Mouse (Mus musculus) liver, adult 2 months (tissue): ENCODE measurements around the gene Ubr2. TPM values are rescaled to one million over a fixed set of nuclear protein-coding genes. Genes with fewer than 3 reads are reported as not detected.
A peak's percentile ranks its signal among the peaks of the same experiment; 100 is the strongest.

Source experiments
- DNase-seq: peaks from one replicate; pipeline ENCODE4 v3.0.0-alpha.2; 2011; ENCODE audit warnings: low read depth, low spot score; ENCODE audit errors: extremely low read depth
- H3K27ac ChIP-seq: fragments of 200-500 bp; replicated peaks from 2 replicates; pipeline ENCODE4 v1.5.1; 2012; ENCODE audit warnings: low read depth, mild to moderate bottlenecking, control low read depth, inconsistent platforms, low read length; ENCODE audit not compliant: insufficient read depth
- H3K27me3 ChIP-seq: fragments of 200-500 bp; 2 replicates; pipeline ENCODE4 v1.6.1; 2012; ENCODE audit warnings: mild to moderate bottlenecking, moderate library complexity, low read length, inconsistent platforms; ENCODE audit not compliant: control insufficient read depth, insufficient read depth
- H3K36me3 ChIP-seq: fragments of 200-500 bp; 2 replicates; pipeline ENCODE4 v1.6.1; 2012; ENCODE audit warnings: low read length, inconsistent platforms; ENCODE audit not compliant: control insufficient read depth, insufficient read depth
- H3K4me1 ChIP-seq: fragments of 200-500 bp; 2 replicates; pipeline ENCODE4 v1.6.1; 2011; ENCODE audit warnings: low read length; ENCODE audit not compliant: control insufficient read depth, insufficient read depth
- H3K4me3 ChIP-seq: fragments of 200-500 bp; 2 replicates; pipeline ENCODE4 v1.5.1; 2011; ENCODE audit warnings: low read depth, mild to moderate bottlenecking, control low read depth, low read length, moderate library complexity; ENCODE audit not compliant: insufficient read depth
- H3K79me2 ChIP-seq: fragments of 200-500 bp; 2 replicates; pipeline ENCODE4 v1.6.1; 2012; ENCODE audit warnings: inconsistent platforms, mild to moderate bottlenecking, low read length, moderate library complexity; ENCODE audit not compliant: control insufficient read depth, insufficient read depth
- H3K9ac ChIP-seq: fragments of 200-500 bp; 2 replicates; pipeline ENCODE4 v1.6.1; 2012; ENCODE audit warnings: low read depth, mild to moderate bottlenecking, control low read depth, inconsistent platforms, low read length
- CTCF ChIP-seq: fragments of 200-500 bp; IDR thresholded peaks from 2 replicates; pipeline ENCODE4 v1.5.1; 2011; ENCODE audit warnings: low read depth, low read length, control low read depth
- POLR2A ChIP-seq: fragments of 200-500 bp; IDR thresholded peaks from 2 replicates; pipeline ENCODE4 v1.6.1; 2011; ENCODE audit warnings: low read length, control low read depth; ENCODE audit not compliant: insufficient read depth; ENCODE audit errors: extremely low read depth
- WGBS: fragments of 180-500 bp; shearing (Covaris S2); methylation state at CpG from one replicate; pipeline ENCODE4 v1.1.7; 2018; 5-methylcytosine and 5-hydroxymethylcytosine counted together
- polyA plus RNA-seq: library from polyadenylated mRNA; depleted of rRNA; stranded (reverse); fragments of >200 nt; gene quantifications from 2 replicates; pipeline ENCODE4 v1.2.3, GENCODE M21; 2012
- total RNA-seq: library from RNA; depleted of rRNA; stranded (reverse); fragments of >200 nt; gene quantifications from 2 replicates; pipeline ENCODE4 v1.2.3, GENCODE M21; 2014

Ubr2 gene
- total and polyA plus RNA-seq, 2 experiments, result 29.9 to 36.0 TPM

- H3K27me3 ChIP-seq, result no peaks in the 10 kb centered on the region
- TF ChIP-seq POLR2A, result no peak
- TF ChIP-seq CTCF, result no peak
- H3K9ac ChIP-seq, result no peak overlapping the region
- H3K79me2 ChIP-seq, result no peaks in the 10 kb centered on the region
- no peaks in the 10 kb centered on the region for H3K4me1 ChIP-seq
- no peak for DNase-seq
- WGBS, result 34% methylated on average over 1 of the region's 1 CpGs
- no peak overlapping the region for H3K27ac ChIP-seq
- no peak overlapping the region for H3K4me3 ChIP-seq
- no peaks in the 10 kb centered on the region for H3K36me3 ChIP-seq
Observed at GRCm38 (mm10) chr17:47024805-47025204, 14.4 kb upstream of the Ubr2 start.

- H3K4me3 ChIP-seq, result no peak overlapping the region
- H3K27me3 ChIP-seq, result no peaks in the 10 kb centered on the region
- no peaks in the 10 kb centered on the region for H3K79me2 ChIP-seq
- DNase-seq, result no peak
- H3K36me3 ChIP-seq, result no peaks in the 10 kb centered on the region
- no peak overlapping the region for H3K27ac ChIP-seq
- H3K4me1 ChIP-seq, result no peaks in the 10 kb centered on the region; the same call in 1 of the 2 replicates
- WGBS, result 94% methylated on average over 1 of the region's 1 CpGs
- no peak for TF ChIP-seq CTCF
- TF ChIP-seq POLR2A, result no peak
- H3K9ac ChIP-seq, result no peak overlapping the region
Observed at GRCm38 (mm10) chr17:47023369-47023768, 13.0 kb upstream of the Ubr2 start.

- Histone ChIP-seq H3K27me3 (no peaks in the 10 kb centered on the region), H3K4me1 (peaks cover 7% of the 10 kb centered on the region), H3K9ac (no peak overlapping the region), H3K27ac (no peak overlapping the region), H3K4me3 (no peak overlapping the region), H3K36me3 (no peaks in the 10 kb centered on the region; the same call in 1 of the 2 replicates), H3K79me2 (peaks cover 3% of the 10 kb centered on the region; the same call in 1 of the 2 replicates)
- 36% methylated on average over 11 of the region's 11 CpGs for WGBS
- no peak for TF ChIP-seq POLR2A
- DNase-seq, result peak; percentile 59
Observed at GRCm38 (mm10) chr17:47012896-47013295, 2.5 kb upstream of the Ubr2 start.

- Histone ChIP-seq H3K9ac (no peak overlapping the region), H3K79me2 (peaks cover 9% of the 10 kb centered on the region; the same call in 1 of the 2 replicates), H3K4me3 (no peak overlapping the region), H3K27ac (no peak overlapping the region), H3K36me3 (peaks cover 5% of the 10 kb centered on the region; the same call in 1 of the 2 replicates), H3K27me3 (no peaks in the 10 kb centered on the region), H3K4me1 (peaks cover 12% of the 10 kb centered on the region)
- 98% methylated on average over 1 of the region's 1 CpGs for WGBS
- TF ChIP-seq POLR2A (no peak), CTCF (no peak)
- DNase-seq, result no peak
Observed at GRCm38 (mm10) chr17:47011661-47012043, 1.3 kb upstream of the Ubr2 start.

- Histone ChIP-seq H3K27ac (no peak overlapping the region), H3K27me3 (no peaks in the 10 kb centered on the region), H3K4me3 (peak overlapping the region; percentile 24; the same call in 1 of the 2 replicates), H3K36me3 (peaks cover 5% of the 10 kb centered on the region; the same call in 1 of the 2 replicates), H3K79me2 (peaks cover 14% of the 10 kb centered on the region; the same call in 1 of the 2 replicates), H3K9ac (no peak overlapping the region), H3K4me1 (peaks cover 19% of the 10 kb centered on the region)
- peak; percentile 62 for DNase-seq
- 15% methylated on average over 25 of the region's 25 CpGs for WGBS
- TF ChIP-seq CTCF, result no peak
- TF ChIP-seq POLR2A, result no peak
Observed at GRCm38 (mm10) chr17:47010722-47011660, 635 bp upstream of the Ubr2 start.

GRCm38 (mm10) chr17:47009546-47009897 is 834 bp downstream of the Ubr2 start:
- H3K79me2 ChIP-seq, result peaks cover 23% of the 10 kb centered on the region; the same call in 1 of the 2 replicates
- WGBS, result 0% methylated on average over 13 of the region's 13 CpGs
- peak overlapping the region; percentile 88 for H3K4me3 ChIP-seq
- H3K27ac ChIP-seq, result peak overlapping the region; percentile 94
- DNase-seq, result no peak
- peak overlapping the region; percentile 94 for H3K9ac ChIP-seq
- TF ChIP-seq CTCF (no peak), POLR2A (no peak)
- H3K27me3 ChIP-seq, result no peaks in the 10 kb centered on the region
- H3K4me1 ChIP-seq, result peaks cover 22% of the 10 kb centered on the region
- H3K36me3 ChIP-seq, result peaks cover 5% of the 10 kb centered on the region; the same call in 1 of the 2 replicates
